Mouse (Mus musculus) embryonic facial prominence, embryonic 11.5 days (tissue): Measurements from ENCODE around the gene Olfr1123. TPM values are rescaled to one million over a fixed set of nuclear protein-coding genes. Genes with fewer than 3 reads are reported as not detected.

Source experiments
- ATAC-seq: fragments of 200-750 bp; cut with Nextera tagmentation; replicated peaks from 2 replicates; pipeline ENCODE4 v1.8.0; 2017; ENCODE audit warnings: low read depth; ENCODE audit not compliant: insufficient number of reproducible peaks, low FRiP score, low TSS enrichment
- DNase-seq: peaks from one replicate; pipeline ENCODE4 v3.0.0-alpha.2; 2015; ENCODE audit warnings: low spot score
- H3K27ac ChIP-seq: fragments of 300-500 bp; sonication (generic); replicated peaks from 2 replicates; pipeline ENCODE4 v1.5.1; 2014; ENCODE audit warnings: mild to moderate bottlenecking, low read depth, low read length, control low read depth
- H3K27me3 ChIP-seq: fragments of 300-500 bp; sonication (generic); 2 replicates; pipeline ENCODE4 v1.6.1; 2014; ENCODE audit warnings: mild to moderate bottlenecking, low read length, moderate library complexity, mixed read lengths; ENCODE audit not compliant: control insufficient read depth, insufficient read depth
- H3K36me3 ChIP-seq: fragments of 300-500 bp; sonication (generic); replicated peaks from 2 replicates; pipeline ENCODE4 v1.6.1; 2014; ENCODE audit warnings: low read depth, mild to moderate bottlenecking, low read length, moderate library complexity, mixed read lengths; ENCODE audit not compliant: control insufficient read depth, insufficient read depth
- H3K4me1 ChIP-seq: fragments of 300-500 bp; sonication (generic); 2 replicates; pipeline ENCODE4 v1.6.1; 2014; ENCODE audit warnings: low read length, mixed read lengths; ENCODE audit not compliant: control insufficient read depth, insufficient read depth
- H3K4me2 ChIP-seq: fragments of 300-500 bp; sonication (generic); 2 replicates; pipeline ENCODE4 v1.6.1; 2014; ENCODE audit warnings: low read depth, mild to moderate bottlenecking, control low read depth, low read length, moderate library complexity
- H3K4me3 ChIP-seq: fragments of 300-500 bp; sonication (generic); 2 replicates; pipeline ENCODE4 v1.5.1; 2014; ENCODE audit warnings: low read depth, low read length, control low read depth
- H3K9ac ChIP-seq: fragments of 300-500 bp; sonication (generic); replicated peaks from 2 replicates; pipeline ENCODE4 v1.6.1; 2014; ENCODE audit warnings: mild to moderate bottlenecking, control low read depth, low read length
- H3K9me3 ChIP-seq: fragments of 300-500 bp; sonication (generic); replicated peaks from 2 replicates; pipeline ENCODE4 v1.6.1; 2016; ENCODE audit warnings: mild to moderate bottlenecking, low read length, inconsistent platforms, mixed read lengths; ENCODE audit not compliant: control insufficient read depth
- WGBS: fragments of 180-500 bp; shearing (Covaris S2); extraction: QIAGEN DNeasy Blood & Tissue Kit; methylation state at CpG from one replicate; pipeline ENCODE4 v1.1.7; 2014; 5-methylcytosine and 5-hydroxymethylcytosine counted together
- polyA plus RNA-seq: library from polyadenylated mRNA; unstranded; fragments of >200 nt; fragmentation: Nextera tagmentation; extraction: Ambion mirVana; gene quantifications from 2 replicates; pipeline ENCODE4 v1.2.1, GENCODE M21; 2014

The Olfr1123 gene
- polyA plus RNA-seq, 1 experiment from 2014 or later: not detected

DNA sequence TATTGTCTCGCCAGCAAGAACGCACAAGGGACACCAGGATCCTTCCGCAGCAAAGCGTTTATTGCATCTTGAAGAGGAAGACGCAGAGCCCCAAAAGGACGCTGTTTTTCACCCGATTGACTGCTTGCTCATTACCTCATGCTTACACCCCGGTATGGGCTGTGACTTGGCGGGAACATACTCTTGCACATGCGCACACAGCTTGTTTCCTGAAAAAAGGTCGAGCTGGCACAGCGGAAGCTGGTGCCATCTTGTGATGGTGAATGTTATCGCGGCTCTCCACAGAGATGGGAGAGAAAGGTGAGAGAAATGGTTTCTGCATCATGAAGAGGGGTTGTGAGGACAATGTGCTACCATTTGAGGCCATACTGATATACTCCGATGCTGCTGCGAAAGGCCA lies 21.3 kb downstream of the Olfr1123 start:
- ATAC-seq (no peak), DNase-seq (no peak)
- Histone ChIP-seq H3K27me3 (no peaks in the 10 kb centered on the region), H3K36me3 (no peaks in the 10 kb centered on the region), H3K9ac (no peak overlapping the region), H3K4me3 (no peak overlapping the region), H3K27ac (no peak overlapping the region), H3K4me1 (no peaks in the 10 kb centered on the region), H3K4me2 (no peak overlapping the region), H3K9me3 (no peaks in the 10 kb centered on the region)
- WGBS: 92% methylated on average over 16 of the region's 16 CpGs

DNA sequence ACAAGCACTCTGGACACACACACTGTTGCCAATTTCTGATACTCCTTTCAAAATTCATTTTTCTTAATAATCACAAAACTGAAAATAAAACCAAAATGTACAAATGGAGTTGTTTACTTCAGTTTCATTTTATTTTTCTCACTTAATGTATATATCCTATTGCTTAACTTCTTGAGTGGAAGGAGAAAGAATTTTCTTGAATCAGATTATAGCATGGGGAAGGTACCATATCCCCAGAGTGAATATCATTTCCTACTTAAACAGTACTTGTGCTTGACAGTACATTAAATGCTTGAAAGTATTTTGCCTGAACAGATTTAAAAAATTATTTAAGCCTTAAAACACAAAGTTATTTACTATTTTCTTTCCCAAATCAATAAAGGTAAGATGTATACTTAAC lies 37.2 kb downstream of the Olfr1123 start, which contains the start of gene Olfr1126:
TSS of gene Olfr1126 (plus strand) at position 301 of the 400 bp plus-strand sequence.
- no peak for ATAC-seq
- no peak within 1 kb of the TSS for H3K4me2 ChIP-seq

DNA sequence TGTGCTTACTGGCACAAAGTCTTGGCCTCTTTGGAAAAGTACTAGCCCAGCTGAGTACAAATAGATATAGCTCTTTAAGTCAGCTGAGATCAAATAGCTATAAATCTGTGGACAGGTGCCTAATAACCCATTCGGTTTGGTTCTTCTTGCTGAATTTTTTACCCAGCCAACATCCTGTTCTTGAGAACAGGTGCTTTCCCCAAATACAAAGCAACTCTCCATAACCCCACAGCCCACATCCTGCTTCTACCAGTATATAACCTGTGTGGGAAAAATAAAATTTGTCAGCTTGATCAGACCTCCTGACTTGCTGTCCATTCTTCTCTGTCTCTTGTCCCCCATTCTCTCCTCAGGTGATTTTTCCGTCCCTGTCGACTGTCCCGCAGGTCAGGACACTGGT lies 45.3 kb downstream of the Olfr1123 start:
- no peaks in the 10 kb centered on the region for H3K36me3 ChIP-seq
- 88% methylated on average over 4 of the region's 4 CpGs for WGBS
- no peak overlapping the region for H3K9ac ChIP-seq
- no peak for ATAC-seq
- no peak overlapping the region for H3K4me3 ChIP-seq
- no peak overlapping the region for H3K4me2 ChIP-seq
- H3K27me3 ChIP-seq: no peaks in the 10 kb centered on the region
- H3K27ac ChIP-seq: no peak overlapping the region
- no peaks in the 10 kb centered on the region for H3K9me3 ChIP-seq
- no peaks in the 10 kb centered on the region for H3K4me1 ChIP-seq
- DNase-seq: no peak

More for the DNA sequence above, 37.2 kb downstream of the Olfr1123 start, which contains the start of gene Olfr1126:
- DNase-seq: no peak
- Histone ChIP-seq H3K9ac (no peak within 1 kb of the TSS), H3K9me3 (no peaks in the 10 kb centered on the region), H3K27ac (no peak within 1 kb of the TSS), H3K4me1 (no peaks in the 10 kb centered on the region), H3K4me3 (no peak within 1 kb of the TSS), H3K27me3 (no peaks in the 10 kb centered on the region), H3K36me3 (no peaks in the 10 kb centered on the region)

Other genes with a start within 250 kb of the Olfr1123 start
- gene Olfr1112, start 228.8 kb upstream of the Olfr1123 start, polyA plus RNA-seq: not detected in 2 replicates
- gene Olfr1113, start 207.7 kb upstream of the Olfr1123 start, polyA plus RNA-seq: not detected in 2 replicates
- not detected in 2 replicates for gene Olfr1115, start 168.6 kb upstream of the Olfr1123 start, polyA plus RNA-seq
- not detected in 2 replicates for gene Olfr1116, start 149.1 kb upstream of the Olfr1123 start, polyA plus RNA-seq
- not detected in 2 replicates for gene Olfr1118, start 109.1 kb upstream of the Olfr1123 start, polyA plus RNA-seq
- gene Olfr1120, start 61.8 kb upstream of the Olfr1123 start, polyA plus RNA-seq: not detected in 2 replicates
- gene Olfr1121, start 46.7 kb upstream of the Olfr1123 start, polyA plus RNA-seq: not detected in 2 replicates
- gene Olfr1122, start 30.8 kb upstream of the Olfr1123 start, polyA plus RNA-seq: not detected in 2 replicates
- not detected in 2 replicates for gene Olfr1124, start 13.6 kb downstream of the Olfr1123 start, polyA plus RNA-seq
- gene Olfr1126, start 37.3 kb downstream of the Olfr1123 start, polyA plus RNA-seq: not detected in 2 replicates
- gene Pramel7, start 80.5 kb downstream of the Olfr1123 start, polyA plus RNA-seq: not detected in 2 replicates
- gene Pramel6, start 89.9 kb downstream of the Olfr1123 start, polyA plus RNA-seq: not detected in 2 replicates
- gene Olfr153, start 115.2 kb downstream of the Olfr1123 start, polyA plus RNA-seq: not detected in 2 replicates
- gene Olfr1128, start 128.9 kb downstream of the Olfr1123 start, polyA plus RNA-seq: not detected in 2 replicates
- gene Olfr1129, start 157.3 kb downstream of the Olfr1123 start, polyA plus RNA-seq: not detected in 2 replicates
- gene Olfr1130, start 189.6 kb downstream of the Olfr1123 start, polyA plus RNA-seq: not detected in 2 replicates
- not detected in 2 replicates for gene Olfr1131, start 210.5 kb downstream of the Olfr1123 start, polyA plus RNA-seq
- not detected in 2 replicates for gene Olfr1132, start 220.9 kb downstream of the Olfr1123 start, polyA plus RNA-seq
- gene Olfr1133, start 230.7 kb downstream of the Olfr1123 start, polyA plus RNA-seq: not detected in 2 replicates
- gene Olfr1134, start 241.8 kb downstream of the Olfr1123 start, polyA plus RNA-seq: not detected in 2 replicates